Mouse (Mus musculus) megakaryocyte progenitor cell, adult 5-6 weeks (primary cell): ENCODE measurements around the gene Ctcf. TPM values are rescaled to one million over a fixed set of nuclear protein-coding genes. Genes with fewer than 3 reads are reported as not detected.
A peak's percentile ranks its signal among the peaks of the same experiment; 100 is the strongest.

Experiments
- ATAC-seq: replicated peaks from 2 replicates; pipeline ENCODE4 v1.8.0; 2016; ENCODE audit warnings: mild to moderate bottlenecking, moderate TSS enrichment, inconsistent platforms; ENCODE audit not compliant: poor library complexity
- total RNA-seq, 2 experiments: library from RNA; stranded (forward) in 1 of 2; stranded (reverse) in 1 of 2; fragments of 157-497, 149-512 nt in 1 of 2; fragments of 200-1000 nt in 1 of 2; gene quantifications; 2 replicates each; pipeline versions ENCODE4 v1.2.3 to v1.2.4; 2015 to 2017

Ctcf gene
- total RNA-seq, 2 experiments from 2014 or later, result 88.1 to 103 TPM

GRCm38 (mm10) chr8:105617451-105618278 is 18.7 kb upstream of the Ctcf start:
- peak; percentile 24 for ATAC-seq

DNA sequence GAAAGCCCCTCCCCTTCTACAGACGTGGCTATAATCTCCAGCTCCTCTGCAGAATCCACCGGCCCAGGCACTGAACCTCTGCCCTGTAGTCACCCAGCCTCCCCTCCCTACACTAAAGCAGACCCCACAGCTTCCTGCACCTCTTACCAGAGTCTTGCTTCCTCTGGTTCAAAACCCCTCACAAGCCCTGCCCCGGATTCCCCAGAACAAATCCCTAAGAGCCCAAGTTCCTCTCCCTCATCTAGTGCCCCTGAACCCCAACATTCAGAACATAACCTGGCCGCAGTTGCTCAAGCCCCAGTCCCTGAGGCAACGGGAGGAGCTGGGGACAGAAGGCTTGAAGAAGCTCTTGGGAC is 18.1 kb upstream of the Ctcf start:
- no peak for ATAC-seq

- ATAC-seq, result no peak
Observed at GRCm38 (mm10) chr8:105618892-105619591, 17.3 kb upstream of the Ctcf start.

DNA sequence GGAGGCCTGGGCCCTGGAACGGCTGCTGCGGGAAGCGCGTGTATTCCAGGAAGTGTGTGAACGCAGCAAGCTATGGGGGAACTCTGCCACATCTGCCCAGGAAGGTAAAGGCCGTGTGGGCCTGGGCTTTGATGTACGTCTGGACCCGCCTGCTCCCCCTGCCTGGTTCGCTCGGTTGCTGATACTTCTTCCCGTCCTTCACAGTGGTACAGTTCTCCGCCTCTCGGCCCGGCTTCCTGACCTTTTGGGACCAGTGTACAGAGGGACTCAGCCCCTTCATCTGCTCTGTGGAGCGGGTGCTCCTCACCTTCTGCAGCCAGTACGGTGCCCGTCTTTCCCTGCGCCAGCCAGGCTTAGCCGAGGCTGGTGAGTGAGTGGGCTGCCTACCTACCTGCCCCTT is 16.2 kb upstream of the Ctcf start:
- no peak for ATAC-seq

- no peak for ATAC-seq
Observed at GRCm38 (mm10) chr8:105620946-105621720, 15.2 kb upstream of the Ctcf start.

GRCm38 (mm10) chr8:105621841-105622240 is 14.5 kb upstream of the Ctcf start:
- no peak for ATAC-seq

DNA sequence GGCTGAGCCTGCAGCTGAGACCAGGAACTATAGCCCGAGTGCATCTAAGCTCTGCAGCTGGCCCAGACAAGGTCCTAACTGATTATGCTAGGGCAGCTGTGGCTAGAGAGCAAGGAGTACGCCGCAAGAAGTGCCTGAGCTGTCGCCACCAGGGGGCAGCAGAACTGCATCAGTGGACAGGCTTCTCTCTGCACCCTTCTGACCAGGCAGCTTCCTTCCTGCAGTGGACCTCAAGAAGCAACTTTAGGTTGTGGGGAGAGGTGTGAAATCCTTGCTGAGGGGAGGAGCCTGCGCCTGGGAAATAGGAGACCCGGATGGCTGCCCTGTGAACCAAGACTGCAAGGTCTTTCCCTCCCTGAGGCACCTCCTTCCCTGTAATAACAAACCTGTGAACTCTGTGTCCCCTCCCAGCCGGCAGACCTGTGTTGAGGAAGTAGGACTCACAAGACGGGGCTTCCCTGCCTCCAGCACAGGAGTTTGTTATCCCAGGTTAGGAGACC is 13.9 kb upstream of the Ctcf start:
- peak; percentile 86 for ATAC-seq

DNA sequence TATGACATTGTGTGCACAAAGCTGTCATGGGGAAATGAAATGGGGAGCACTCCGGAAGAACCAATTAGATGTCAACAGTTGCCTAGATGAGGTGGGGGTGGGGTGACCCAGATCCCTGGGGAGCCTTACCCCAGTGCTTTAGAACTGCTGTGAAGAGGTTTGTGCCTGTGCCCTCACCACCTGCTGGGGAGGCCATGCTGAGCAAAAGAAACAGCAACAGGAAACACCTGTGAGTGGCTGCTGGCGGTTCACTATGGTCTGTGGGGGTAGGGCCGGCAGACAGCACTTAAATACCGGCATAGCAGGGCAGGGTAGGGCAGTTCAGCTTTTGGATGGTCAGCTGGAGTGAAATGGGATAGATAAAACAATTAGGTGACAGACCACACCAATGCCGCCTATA is 13.2 kb upstream of the Ctcf start:
- peak; percentile 45 for ATAC-seq

- no peak for ATAC-seq
Observed at GRCm38 (mm10) chr8:105623679-105624245, 12.6 kb upstream of the Ctcf start.

- ATAC-seq, result no peak
Observed at GRCm38 (mm10) chr8:105624401-105624800, 12.0 kb upstream of the Ctcf start.

GRCm38 (mm10) chr8:105624831-105625230 is 11.5 kb upstream of the Ctcf start:
- ATAC-seq, result no peak

GRCm38 (mm10) chr8:105626086-105626485 is 10.3 kb upstream of the Ctcf start:
- ATAC-seq, result no peak

GRCm38 (mm10) chr8:105629337-105629736 is 7.0 kb upstream of the Ctcf start:
- no peak for ATAC-seq

DNA sequence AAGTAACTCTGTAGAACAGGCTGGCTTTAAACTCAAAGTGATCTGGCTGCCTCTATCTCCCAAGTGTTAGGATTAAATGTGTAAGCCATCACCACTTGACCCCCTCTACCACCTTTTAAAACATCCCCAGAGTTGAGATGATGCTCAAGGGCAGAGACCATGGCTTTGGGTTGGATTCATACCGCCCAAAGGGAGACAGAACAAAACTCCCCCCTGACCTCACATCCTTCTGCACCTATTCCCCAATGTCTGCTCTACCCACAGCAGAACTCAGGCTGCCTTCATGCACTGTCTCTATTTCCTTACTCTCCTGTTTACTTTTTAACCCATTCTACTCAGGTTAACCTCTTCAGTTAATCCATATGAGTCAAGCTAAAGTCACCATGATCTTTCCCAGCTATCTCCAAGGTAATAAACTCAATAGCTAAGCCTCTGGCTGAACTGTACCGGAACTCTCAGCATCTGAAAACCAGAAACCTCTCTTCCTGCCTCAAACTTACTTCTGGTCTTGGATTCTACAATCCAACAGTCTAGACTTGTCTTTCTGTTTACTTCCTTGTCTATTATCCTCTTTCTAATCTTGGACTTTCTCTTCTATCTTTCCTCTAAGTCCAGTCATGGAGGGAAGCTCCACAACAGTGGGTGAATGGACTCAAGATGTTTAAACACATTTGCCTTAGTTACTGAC is 1.5 kb upstream of the Ctcf start:
- ATAC-seq, result no peak

DNA sequence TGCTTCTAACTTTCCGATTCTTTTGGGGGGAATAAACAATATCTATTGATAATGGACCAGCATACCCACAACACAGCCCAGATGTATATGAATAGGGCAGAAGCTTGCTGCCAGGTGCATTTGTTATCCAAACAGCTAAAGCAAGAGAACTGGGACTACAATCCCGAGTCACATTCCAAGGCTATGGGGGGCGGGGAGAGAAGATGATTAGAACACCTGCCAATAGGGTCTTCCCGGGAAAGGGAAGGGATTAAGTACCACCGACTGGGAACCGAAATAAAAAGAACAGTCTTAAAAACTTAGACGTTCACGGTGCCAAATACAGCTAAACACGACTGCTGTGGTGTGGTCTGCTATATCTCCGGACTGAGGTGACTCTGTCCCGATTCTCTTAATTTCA is 887 bp upstream of the Ctcf start:
- no peak for ATAC-seq

GRCm38 (mm10) chr8:105636963-105637510 is 669 bp downstream of the Ctcf start, which contains the start of gene Agrp:
Gene Agrp, minus strand, starts transcription at chr8:105637393.
- peak; percentile 10 for ATAC-seq

GRCm38 (mm10) chr8:105637601-105638041 is 1.3 kb downstream of the Ctcf start:
- ATAC-seq, result peak; percentile 21; the same call in 1 of the 2 replicates

- ATAC-seq, result no peak
Observed at GRCm38 (mm10) chr8:105638510-105638909, 2.1 kb downstream of the Ctcf start.

DNA sequence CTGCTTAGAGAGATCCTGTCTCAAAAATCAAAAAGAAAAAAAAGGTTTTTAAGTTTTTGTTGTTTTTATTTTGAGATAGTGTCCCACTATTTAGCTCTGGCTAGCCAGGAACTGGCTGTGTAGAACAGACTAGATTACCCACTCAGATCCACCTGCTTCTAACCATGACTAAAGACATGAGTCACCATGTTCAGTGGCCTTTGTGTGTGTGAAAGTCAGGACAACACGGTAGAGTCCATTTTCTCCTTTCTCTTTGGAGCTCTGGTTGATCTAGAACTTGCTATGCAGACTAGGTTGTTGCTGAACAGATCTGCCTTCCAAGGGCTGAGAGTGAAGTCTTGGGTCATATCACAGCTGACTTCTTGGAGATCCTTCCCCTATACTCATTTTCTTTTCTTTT is 3.5 kb downstream of the Ctcf start:
- no peak for ATAC-seq

GRCm38 (mm10) chr8:105640511-105640910 is 4.1 kb downstream of the Ctcf start:
- ATAC-seq, result no peak
